Mouse (Mus musculus) liver, embryonic 11.5 days (tissue): ENCODE data around the gene Fam114a1. TPM values are rescaled to one million over a fixed set of nuclear protein-coding genes. Genes with fewer than 3 reads are reported as not detected.

Source experiments
- ATAC-seq: fragments of 200-750 bp; cut with Nextera tagmentation; replicated peaks from 2 replicates; pipeline ENCODE4 v1.8.0; 2017; ENCODE audit warnings: moderate number of reproducible peaks, mild to moderate bottlenecking, moderate TSS enrichment, moderate library complexity; ENCODE audit not compliant: low FRiP score
- DNase-seq: peaks from one replicate; pipeline ENCODE4 v3.0.0-alpha.2; 2017; ENCODE audit warnings: low spot score
- H3K27ac ChIP-seq: fragments of 300-500 bp; sonication (generic); 2 replicates; pipeline ENCODE4 v1.5.1; 2014; ENCODE audit warnings: mild to moderate bottlenecking, low read depth, low read length, control low read depth
- H3K27me3 ChIP-seq: fragments of 300-500 bp; sonication (generic); replicated peaks from 2 replicates; pipeline ENCODE4 v1.6.1; 2014; ENCODE audit warnings: low read length, mixed read lengths; ENCODE audit not compliant: control insufficient read depth, insufficient read depth
- H3K36me3 ChIP-seq: fragments of 300-500 bp; sonication (generic); 2 replicates; pipeline ENCODE4 v1.6.1; 2014; ENCODE audit warnings: mild to moderate bottlenecking, low read length, moderate library complexity, mixed read lengths; ENCODE audit not compliant: control insufficient read depth, insufficient read depth
- H3K4me1 ChIP-seq: fragments of 300-500 bp; sonication (generic); replicated peaks from 2 replicates; pipeline ENCODE4 v1.6.1; 2014; ENCODE audit warnings: low read length, mixed read lengths; ENCODE audit not compliant: control insufficient read depth, insufficient read depth
- H3K4me2 ChIP-seq: fragments of 300-500 bp; sonication (generic); 2 replicates; pipeline ENCODE4 v1.6.1; 2014; ENCODE audit warnings: mild to moderate bottlenecking, control low read depth, moderate library complexity
- H3K4me3 ChIP-seq: fragments of 300-500 bp; sonication (generic); 2 replicates; pipeline ENCODE4 v1.5.1; 2014; ENCODE audit warnings: low read depth, low read length, control low read depth
- H3K9ac ChIP-seq: fragments of 300-500 bp; sonication (generic); 2 replicates; pipeline ENCODE4 v1.6.1; 2014; ENCODE audit warnings: low read depth, low read length, control low read depth
- H3K9me3 ChIP-seq: fragments of 300-500 bp; sonication (generic); 2 replicates; pipeline ENCODE4 v1.6.1; 2016; ENCODE audit warnings: low read length, inconsistent platforms, mixed read lengths; ENCODE audit not compliant: control insufficient read depth
- WGBS: fragments of 180-500 bp; shearing (Covaris S2); extraction: QIAGEN DNeasy Blood & Tissue Kit; methylation state at CpG from one replicate; pipeline ENCODE4 v1.1.7; 2014; 5-methylcytosine and 5-hydroxymethylcytosine counted together
- polyA plus RNA-seq: library from polyadenylated mRNA; unstranded; fragments of >200 nt; fragmentation: Nextera tagmentation; extraction: Ambion mirVana; gene quantifications from 2 replicates; pipeline ENCODE4 v1.2.1, GENCODE M21; 2014

The Fam114a1 gene
- polyA plus RNA-seq: 18.5 and 21.1 TPM in 2 replicates

DNA sequence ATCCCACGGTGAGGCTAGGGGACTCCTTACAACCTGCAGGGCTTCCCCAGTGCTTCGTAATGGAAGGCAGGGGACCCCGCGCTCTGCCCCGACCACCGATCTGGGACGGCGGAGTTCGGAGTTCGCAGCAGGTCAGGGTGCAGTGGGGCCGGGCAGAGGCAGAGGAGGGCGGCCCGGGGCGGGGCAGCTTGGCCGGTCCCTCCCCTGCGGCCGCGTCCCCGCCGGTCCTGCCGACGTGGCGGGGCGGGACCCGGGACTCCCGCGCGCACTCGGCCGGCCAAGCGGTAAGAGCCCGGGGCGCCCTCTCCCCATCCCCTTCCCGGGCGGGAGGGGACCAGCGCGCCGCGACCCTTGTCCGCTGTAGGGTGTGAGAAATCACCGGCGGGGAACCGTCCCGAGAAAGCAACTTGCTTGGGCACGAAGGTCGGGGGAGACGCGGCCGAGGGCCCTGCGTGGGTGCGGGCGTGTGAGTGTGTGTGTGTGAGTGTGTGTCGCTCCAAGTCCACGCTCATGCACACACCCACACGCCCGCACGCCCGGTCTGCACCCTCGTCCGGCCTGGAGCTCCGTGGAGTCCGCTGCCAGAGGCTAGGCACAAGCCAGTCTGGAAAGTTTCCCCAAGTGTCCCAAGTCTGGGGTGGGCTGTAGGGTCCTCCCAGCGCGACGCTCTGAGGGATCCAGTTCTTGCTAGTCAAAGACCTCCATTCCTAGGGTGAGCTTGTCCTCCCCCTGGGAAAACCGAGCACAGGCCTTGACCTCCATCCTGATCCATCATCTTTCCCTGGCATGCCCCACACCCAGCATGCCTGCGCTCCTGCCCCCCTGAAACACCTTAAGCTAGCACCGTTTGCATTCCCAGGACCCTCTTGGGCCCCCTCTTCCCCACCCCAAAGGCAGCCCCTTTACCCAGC lies at the start of gene Fam114a1:
TSS of gene Fam114a1 (plus strand) at position 211 of the 911 bp plus-strand sequence.
- Histone ChIP-seq H3K27ac (no peak within 1 kb of the TSS), H3K4me1 (no peaks in the 10 kb centered on the region), H3K4me2 (peak within 1 kb of the TSS; percentile 80), H3K27me3 (0 out of 2 replicates have a peak, but pooled peaks cover 3% of the 10 kb centered on the region), H3K36me3 (no peaks in the 10 kb centered on the region), H3K9me3 (no peaks in the 10 kb centered on the region), H3K9ac (peak within 1 kb of the TSS; percentile 65), H3K4me3 (peak within 1 kb of the TSS; percentile 62)
- ATAC-seq (peak; percentile 85), DNase-seq (peak; percentile 77)
- 2% methylated on average over 60 of the region's 68 CpGs for WGBS

GRCm38 (mm10) chr5:64922891-64923381 lies 46.9 kb upstream of the Fam114a1 start:
- H3K4me3 ChIP-seq: no peak overlapping the region
- H3K9ac ChIP-seq: no peak overlapping the region
- H3K4me2 ChIP-seq: no peak overlapping the region
- H3K27me3 ChIP-seq: no peaks in the 10 kb centered on the region
- 75% methylated on average over 5 of the region's 5 CpGs for WGBS
- H3K9me3 ChIP-seq: no peaks in the 10 kb centered on the region
- DNase-seq (no peak), ATAC-seq (no peak)
- no peaks in the 10 kb centered on the region for H3K4me1 ChIP-seq
- no peak overlapping the region for H3K27ac ChIP-seq
- no peaks in the 10 kb centered on the region for H3K36me3 ChIP-seq

DNA sequence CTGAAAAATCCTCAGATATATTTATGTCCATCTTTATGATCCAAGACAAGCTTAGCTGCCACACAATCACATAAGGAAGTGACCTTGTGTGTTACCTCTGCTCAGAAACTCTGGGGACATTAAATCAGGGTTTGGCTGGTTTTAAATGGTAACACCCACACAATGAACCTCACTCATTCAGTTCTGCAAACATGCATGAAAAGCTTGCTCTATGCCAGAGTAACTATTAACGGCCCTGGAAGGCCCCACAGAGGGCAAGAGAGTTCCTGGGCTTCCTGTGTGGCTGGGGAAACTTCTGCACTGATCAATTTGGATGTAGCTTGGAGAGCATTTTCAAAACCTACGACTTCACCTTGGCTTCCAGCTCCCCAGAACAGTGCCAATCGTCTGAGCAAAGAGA lies 37.7 kb upstream of the Fam114a1 start:
- Histone ChIP-seq H3K36me3 (no peaks in the 10 kb centered on the region), H3K9me3 (no peaks in the 10 kb centered on the region), H3K27ac (no peak overlapping the region), H3K4me3 (no peak overlapping the region), H3K27me3 (no peaks in the 10 kb centered on the region), H3K4me1 (no peaks in the 10 kb centered on the region), H3K9ac (no peak overlapping the region), H3K4me2 (no peak overlapping the region)
- ATAC-seq (no peak), DNase-seq (no peak)
- 44% methylated on average over 3 of the region's 3 CpGs for WGBS

DNA sequence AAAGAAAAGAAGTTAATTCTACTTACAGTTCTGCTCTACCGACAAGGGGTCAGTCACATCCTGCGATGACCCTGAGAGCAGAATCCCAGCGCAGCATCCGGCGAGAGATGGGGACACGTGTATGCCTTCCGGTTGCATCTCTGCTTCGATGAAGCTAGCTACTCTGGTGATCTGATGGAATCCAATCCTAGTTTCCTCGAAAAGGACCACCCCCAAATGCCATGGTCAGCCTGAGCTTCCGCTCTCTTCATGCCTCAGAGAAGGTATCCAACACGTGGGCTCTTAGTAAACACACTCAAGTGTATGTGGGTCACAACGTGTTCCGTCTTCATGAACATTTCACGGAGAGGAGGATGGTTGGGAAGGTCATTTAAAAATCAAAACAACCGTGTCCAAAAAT lies 37.1 kb upstream of the Fam114a1 start:
- DNase-seq: no peak
- Histone ChIP-seq H3K27ac (no peak overlapping the region), H3K4me3 (no peak overlapping the region), H3K9ac (no peak overlapping the region), H3K9me3 (no peaks in the 10 kb centered on the region), H3K36me3 (no peaks in the 10 kb centered on the region), H3K27me3 (no peaks in the 10 kb centered on the region), H3K4me1 (no peaks in the 10 kb centered on the region), H3K4me2 (no peak overlapping the region)
- 85% methylated on average over 15 of the region's 15 CpGs for WGBS
- no peak for ATAC-seq

DNA sequence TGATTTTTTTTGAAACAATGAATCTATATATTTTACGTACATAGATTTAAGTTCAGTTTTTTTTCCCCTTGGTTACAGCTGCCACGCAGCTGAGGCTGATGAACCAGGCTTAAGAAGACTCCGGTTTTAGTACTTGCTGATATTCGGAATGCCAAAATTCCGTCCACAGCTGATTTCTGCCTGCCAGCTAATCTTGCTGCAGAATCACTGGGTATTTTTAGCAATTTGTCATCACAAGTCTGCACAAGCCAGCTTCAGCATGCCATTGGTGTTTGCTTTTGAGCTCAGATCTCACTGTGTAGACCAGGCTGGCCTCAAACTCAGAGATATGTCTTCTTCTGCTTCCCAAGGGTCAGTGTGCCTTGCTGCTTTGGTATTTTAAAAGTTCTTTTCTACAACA lies 18.4 kb upstream of the Fam114a1 start:
- H3K27me3 ChIP-seq: no peaks in the 10 kb centered on the region
- no peak for ATAC-seq
- H3K4me3 ChIP-seq: no peak overlapping the region
- no peak for DNase-seq
- WGBS: 83% methylated on average over 5 of the region's 5 CpGs
- H3K36me3 ChIP-seq: no peaks in the 10 kb centered on the region
- no peak overlapping the region for H3K9ac ChIP-seq
- no peak overlapping the region for H3K4me2 ChIP-seq
- no peaks in the 10 kb centered on the region for H3K9me3 ChIP-seq
- no peaks in the 10 kb centered on the region for H3K4me1 ChIP-seq
- H3K27ac ChIP-seq: no peak overlapping the region

- Histone ChIP-seq H3K4me1 (no peaks in the 10 kb centered on the region), H3K36me3 (no peaks in the 10 kb centered on the region), H3K27ac (no peak overlapping the region), H3K9ac (no peak overlapping the region), H3K27me3 (no peaks in the 10 kb centered on the region), H3K4me3 (no peak overlapping the region), H3K4me2 (no peak overlapping the region), H3K9me3 (no peaks in the 10 kb centered on the region)
- no peak for DNase-seq
- no peak for ATAC-seq
- WGBS: 78% methylated on average over 8 of the region's 8 CpGs
Observed at GRCm38 (mm10) chr5:64954931-64955330, 14.9 kb upstream of the Fam114a1 start.

- Histone ChIP-seq H3K9ac (no peak overlapping the region), H3K4me3 (no peak overlapping the region), H3K36me3 (no peaks in the 10 kb centered on the region), H3K4me1 (no peaks in the 10 kb centered on the region), H3K27me3 (no peaks in the 10 kb centered on the region), H3K9me3 (no peaks in the 10 kb centered on the region), H3K27ac (no peak overlapping the region), H3K4me2 (no peak overlapping the region)
- ATAC-seq: no peak
- no peak for DNase-seq
- 70% methylated on average over 22 of the region's 22 CpGs for WGBS
Observed at GRCm38 (mm10) chr5:64958991-64959842, 10.7 kb upstream of the Fam114a1 start.

- no peak within 1 kb of the TSS for H3K9ac ChIP-seq
- ATAC-seq: no peak
- 68% methylated on average over 13 of the region's 13 CpGs for WGBS
- H3K9me3 ChIP-seq: no peaks in the 10 kb centered on the region
- H3K36me3 ChIP-seq: no peaks in the 10 kb centered on the region
- no peak within 1 kb of the TSS for H3K4me3 ChIP-seq
- no peak for DNase-seq
- no peak within 1 kb of the TSS for H3K27ac ChIP-seq
- no peak within 1 kb of the TSS for H3K4me2 ChIP-seq
- no peaks in the 10 kb centered on the region for H3K4me1 ChIP-seq
- H3K27me3 ChIP-seq: no peaks in the 10 kb centered on the region
Observed at GRCm38 (mm10) chr5:64959843-64960230, 10.0 kb upstream of the Fam114a1 start, which contains the start of gene Tlr6. Tlr6 (minus strand) TSS chr5:64960097.
